Mouse (Mus musculus) cerebellum, adult (tissue): ENCODE measurements around the gene Mmp28.

Experiments used
- ATAC-seq: cut with Nextera tagmentation; 2 replicates; pipeline ENCODE4 v1.9.2; 2017; ENCODE audit warnings: mild to moderate bottlenecking, moderate library complexity, mixed read lengths; ENCODE audit not compliant: insufficient number of reproducible peaks, low FRiP score, low TSS enrichment

Gene Mmp28

DNA sequence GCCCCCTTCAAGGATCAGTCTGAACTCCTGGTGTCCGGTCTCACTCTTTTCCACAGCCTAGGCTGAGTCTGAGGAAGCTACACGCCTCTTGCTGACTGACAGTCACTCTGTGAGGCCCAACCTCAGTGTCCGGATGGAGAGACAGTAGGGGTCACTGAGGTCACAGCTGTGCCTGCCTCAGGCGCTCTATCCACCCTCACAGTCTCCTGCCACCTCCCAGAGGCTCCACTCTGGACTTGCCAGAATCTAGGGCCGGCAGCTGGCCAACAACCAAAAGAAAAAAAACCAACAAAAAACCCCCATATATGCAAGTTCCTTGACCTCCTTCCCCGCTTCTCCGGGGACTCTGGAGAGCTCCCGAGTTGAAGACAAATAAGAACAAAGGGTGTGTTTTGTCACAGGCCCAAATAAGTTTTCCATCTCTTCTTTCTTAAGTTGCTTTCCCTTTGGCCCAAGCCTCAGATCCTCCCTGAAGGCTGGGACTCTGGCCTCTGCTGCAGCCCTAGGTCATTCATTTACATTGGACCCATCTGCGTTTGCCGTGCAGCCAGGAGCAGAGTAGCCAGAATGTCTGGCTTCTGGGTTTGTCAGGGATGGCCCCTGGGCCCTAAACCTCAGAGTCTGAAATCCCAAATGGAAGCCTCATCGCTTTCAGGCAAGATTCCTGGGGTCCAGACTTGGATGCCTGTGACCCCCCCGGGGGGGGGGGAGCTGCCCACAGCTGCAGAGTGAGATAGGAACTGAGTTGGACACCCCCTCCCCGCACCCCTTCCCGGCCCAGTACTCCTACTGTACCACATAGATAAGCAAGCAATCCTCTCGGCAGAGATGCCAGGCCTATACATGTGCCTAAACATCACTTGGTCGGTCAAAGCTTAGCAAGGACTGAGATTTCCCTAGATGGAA, 14.6 kb downstream of the Mmp28 start:
- no peak for ATAC-seq

- ATAC-seq: no peak
These were observed 15.3 kb downstream of the Mmp28 start for GRCm38 (mm10) chr11:83447612-83448011.

GRCm38 (mm10) chr11:83445001-83445400, 17.9 kb downstream of the Mmp28 start:
- ATAC-seq: no peak

DNA sequence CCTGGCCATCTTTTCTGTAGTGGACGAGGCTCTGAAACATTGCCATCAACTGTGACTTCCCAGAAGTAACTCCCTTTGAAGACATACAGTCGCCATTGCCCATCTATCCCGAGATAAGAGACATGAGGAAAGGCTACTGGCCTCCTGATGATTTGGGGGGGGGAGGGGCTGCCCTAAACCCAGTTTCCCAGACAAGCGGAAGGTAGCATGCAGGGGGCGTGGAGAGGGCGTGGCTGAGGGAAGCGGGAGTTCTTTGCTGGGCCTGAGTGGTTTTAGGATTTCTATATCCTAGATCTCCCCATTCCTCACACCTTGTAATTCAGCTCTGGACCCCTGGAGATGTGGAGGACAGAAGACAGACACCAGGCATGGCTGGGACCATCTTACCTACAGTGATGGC, 19.0 kb downstream of the Mmp28 start:
- no peak for ATAC-seq

DNA sequence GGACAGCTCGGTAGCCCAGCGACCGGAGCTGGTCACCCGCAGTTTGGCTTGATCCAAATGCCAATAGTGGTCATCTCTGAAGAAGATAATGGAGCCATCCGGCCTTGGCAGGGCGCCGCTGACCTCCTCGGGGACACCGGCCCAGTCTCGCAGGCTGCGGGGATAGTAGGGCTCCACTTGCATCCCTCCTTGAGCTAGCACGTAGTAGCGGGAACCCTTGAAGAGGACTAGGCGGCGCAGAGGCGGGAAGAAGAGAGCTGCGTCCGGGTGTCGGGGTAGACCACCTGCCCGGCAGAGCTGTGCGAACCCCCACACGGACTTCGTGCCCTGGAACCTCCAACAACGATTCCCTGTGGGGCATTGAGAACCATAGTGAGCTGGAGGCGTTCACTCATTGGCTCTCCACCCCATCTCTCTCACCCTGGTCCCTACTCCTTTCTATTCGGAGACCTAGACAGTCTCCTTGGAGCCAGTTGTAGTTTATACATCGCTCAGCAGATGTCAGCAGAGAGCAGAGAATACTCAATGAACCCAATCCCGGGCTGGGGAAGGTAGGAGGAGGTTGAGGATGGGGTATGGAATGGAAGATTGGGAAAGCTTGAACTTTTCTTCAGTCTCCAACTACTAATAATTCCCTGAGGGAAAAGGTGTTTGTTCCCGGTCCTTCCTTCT, 20.1 kb downstream of the Mmp28 start:
- ATAC-seq: peak; percentile 43; the same call in 1 of the 2 replicates

- no peak for ATAC-seq
These were observed 21.6 kb downstream of the Mmp28 start for GRCm38 (mm10) chr11:83441235-83441634.

- ATAC-seq: peak; percentile 83
These were observed 22.5 kb downstream of the Mmp28 start for GRCm38 (mm10) chr11:83440081-83441064.

DNA sequence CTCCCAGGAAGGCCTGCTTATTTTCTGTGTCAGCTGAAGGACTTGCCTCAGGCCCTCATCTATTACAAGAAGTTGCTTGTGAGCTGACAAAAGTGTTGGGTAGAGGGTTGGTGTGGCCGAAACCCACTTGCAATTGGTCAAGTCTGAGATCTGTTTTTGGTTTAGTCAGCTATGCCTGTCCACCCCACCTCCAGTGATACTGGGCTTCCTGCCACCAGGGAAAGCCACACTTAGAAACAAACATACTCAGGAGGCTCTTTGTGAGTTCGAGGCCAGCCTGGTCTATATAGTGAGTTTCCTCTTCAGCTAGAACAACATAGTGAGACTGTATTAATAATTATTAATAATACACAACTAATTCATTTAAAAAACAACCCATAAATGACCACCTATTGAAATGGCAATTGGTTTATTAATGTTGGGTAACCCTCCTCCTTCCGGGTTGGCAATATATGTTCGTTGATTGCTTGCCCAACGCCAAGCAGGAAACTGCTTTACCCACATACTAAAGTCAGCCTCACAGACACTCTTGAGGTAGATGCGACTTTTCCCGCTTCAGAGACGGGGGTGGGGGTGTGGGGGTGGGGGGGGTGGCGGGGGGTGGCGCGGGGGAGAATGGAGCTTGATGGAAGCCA, 23.3 kb downstream of the Mmp28 start:
- ATAC-seq: no peak

DNA sequence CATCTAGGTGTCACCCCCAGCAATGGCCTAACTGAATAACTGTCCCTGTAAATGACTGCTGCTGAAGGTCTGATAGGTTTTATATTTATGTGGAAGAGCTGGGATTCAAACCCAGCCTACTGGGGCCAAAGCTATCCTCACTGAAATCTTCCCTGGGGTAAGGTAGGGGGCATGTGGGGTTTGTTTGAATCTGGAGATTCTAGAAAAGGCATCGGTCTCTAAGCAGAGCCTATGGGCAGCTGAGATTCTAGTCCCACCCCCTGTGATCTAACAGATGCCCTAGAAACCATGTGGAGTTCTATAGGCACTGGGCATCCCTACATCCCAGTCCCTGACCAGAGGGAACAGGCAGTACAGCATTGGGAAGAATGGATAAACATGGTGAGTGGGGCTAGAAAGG, 25.5 kb downstream of the Mmp28 start, which contains the start of gene 1700020L24Rik:
TSS of gene 1700020L24Rik (plus strand) at position 301 of the 400 bp plus-strand sequence.
- no peak for ATAC-seq

- ATAC-seq: no peak
These were observed 30.3 kb downstream of the Mmp28 start for GRCm38 (mm10) chr11:83432533-83432932.

DNA sequence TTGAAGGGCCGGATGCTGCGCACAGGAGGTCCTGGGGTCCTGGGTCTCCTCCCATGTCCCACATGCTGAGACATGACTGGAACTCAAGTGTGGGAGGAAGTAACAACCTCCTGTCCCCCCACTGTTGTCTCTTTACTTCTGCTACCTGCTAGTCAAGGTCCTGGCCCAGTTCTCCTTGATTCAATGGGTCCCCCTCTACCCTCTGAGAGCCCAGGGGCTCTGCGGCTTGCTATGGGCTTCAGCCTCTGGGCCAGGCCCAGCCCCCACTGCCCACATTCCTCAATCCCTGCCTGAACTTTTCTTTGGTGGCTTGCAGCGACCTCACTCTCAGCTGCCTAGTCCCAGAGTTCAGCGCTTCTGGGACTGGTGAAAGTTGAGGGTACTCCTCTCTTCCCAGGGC, 33.5 kb downstream of the Mmp28 start, which contains the start of gene Gas2l2:
TSS of gene Gas2l2 (minus strand) at position 101 of the 400 bp plus-strand sequence.
- no peak for ATAC-seq

- ATAC-seq: no peak
These were observed 35.9 kb downstream of the Mmp28 start for GRCm38 (mm10) chr11:83426964-83427363.

GRCm38 (mm10) chr11:83424681-83425080, 38.2 kb downstream of the Mmp28 start:
- peak; percentile 71; the same call in 1 of the 2 replicates for ATAC-seq

GRCm38 (mm10) chr11:83421305-83421704, 41.6 kb downstream of the Mmp28 start:
- ATAC-seq: no peak

- no peak for ATAC-seq
These were observed 42.5 kb downstream of the Mmp28 start for GRCm38 (mm10) chr11:83420338-83420737.

- 0 out of 2 replicates have a peak, but pooled peaks have one; percentile 47 for ATAC-seq
These were observed 44.3 kb downstream of the Mmp28 start for GRCm38 (mm10) chr11:83418566-83418965.

DNA sequence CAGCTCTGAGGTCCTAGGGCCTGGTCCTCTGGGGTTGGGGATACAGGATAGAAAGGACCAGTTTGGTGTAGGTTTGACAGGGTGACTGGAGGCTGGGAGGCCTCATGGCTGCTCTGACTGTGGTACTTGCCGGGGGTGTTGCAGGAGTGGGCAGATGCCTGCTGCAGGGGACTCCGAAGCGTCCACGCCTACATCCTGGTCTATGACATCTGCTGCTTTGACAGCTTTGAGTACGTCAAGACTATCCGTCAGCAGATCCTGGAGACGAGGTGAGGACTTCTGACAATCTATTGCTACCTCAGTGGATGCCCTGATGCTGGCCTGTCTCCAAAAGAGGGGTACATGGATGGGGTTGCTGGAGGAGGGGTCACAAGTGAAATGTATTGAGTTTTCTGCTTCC, 45.2 kb downstream of the Mmp28 start:
- ATAC-seq: no peak

DNA sequence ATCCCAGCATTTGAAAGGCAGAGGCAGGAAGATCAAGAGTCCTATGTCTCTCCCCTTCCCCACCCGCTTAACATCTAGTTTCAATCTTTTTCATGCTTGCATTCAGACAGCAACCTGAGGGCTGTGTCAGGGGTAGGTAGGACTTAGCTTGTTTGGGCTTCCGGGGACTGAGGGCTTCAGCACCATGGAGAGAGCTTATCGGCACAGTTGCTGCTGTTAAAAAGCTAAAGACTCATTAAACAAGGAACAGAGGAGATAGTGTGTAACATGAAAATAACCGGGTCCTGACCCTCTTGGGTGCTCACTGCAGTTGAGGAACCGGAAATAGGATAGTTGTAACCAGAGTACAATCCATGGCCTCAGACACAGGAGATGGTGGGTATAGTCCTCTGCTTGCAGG, 45.8 kb downstream of the Mmp28 start:
- ATAC-seq: no peak

DNA sequence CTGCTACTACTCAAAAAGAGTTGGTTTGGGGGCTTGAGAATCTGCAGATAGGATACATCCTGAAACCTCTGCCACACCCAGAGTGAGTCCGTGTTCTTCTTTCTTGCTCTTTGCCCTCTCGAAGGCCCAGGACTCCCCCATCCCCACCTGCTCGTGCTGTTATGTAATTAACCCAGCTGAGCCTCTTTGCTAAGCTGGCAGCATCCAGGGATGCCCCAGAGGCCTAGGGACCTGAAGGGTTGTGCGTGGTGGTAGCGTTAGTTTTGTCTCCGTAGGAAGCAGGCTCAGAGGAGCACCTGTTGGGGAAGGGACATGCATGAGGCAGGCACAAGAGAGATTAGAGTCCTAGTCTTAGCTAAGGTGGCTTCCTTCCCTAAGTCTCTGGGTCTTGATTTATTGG, 52.4 kb downstream of the Mmp28 start:
- no peak for ATAC-seq
